Mouse (Mus musculus) left cerebral cortex, adult 2 months (tissue): ENCODE results near the gene Reck. TPM values are rescaled to one million over a fixed set of nuclear protein-coding genes. Genes with fewer than 3 reads are reported as not detected.
A peak's percentile ranks its signal among the peaks of the same experiment; 100 is the strongest.

Experiments
- DNase-seq, 2 experiments: peaks; one replicate each; pipeline ENCODE4 v3.0.0; 2021 to 2022; ENCODE audit warnings: low spot score in 2 of 2, mixed read lengths in 1 of 2; ENCODE audit errors: extremely low spot score in 1 of 2
- H3K27ac ChIP-seq: fragments of 200-600 bp; 2 replicates; pipeline ENCODE4 v1.8.1; 2022
- H3K4me3 ChIP-seq: fragments of 200-600 bp; 2 replicates; pipeline ENCODE4 v1.8.1; 2022
- CTCF ChIP-seq: fragments of 200-600 bp; IDR thresholded peaks from 2 replicates; pipeline ENCODE4 v1.8.1; 2022; ENCODE audit warnings: antibody characterized with exemption, mild to moderate bottlenecking, moderate library complexity
- intact Hi-C: fragments of 180-260 bp; cut with DNase I; formaldehyde crosslinking; loops from one replicate; pipeline ENCODE4 v1.15.1; 2025
- total RNA-seq, 2 experiments: library from RNA; stranded (reverse); gene quantifications; 2 replicates each; pipeline ENCODE4 v1.2.3; 2021

Reck gene
- total RNA-seq, 2 experiments from 2014 or later, result 7.6 to 8.6 TPM

GRCm38 (mm10) chr4:43959523-43960179 lies 84.3 kb downstream of the Reck start:
- no peak for TF ChIP-seq CTCF
- no peak overlapping the region for H3K27ac ChIP-seq
- no peak for DNase-seq
- no peak overlapping the region for H3K4me3 ChIP-seq
- intact Hi-C loops, result loop anchor here (2.0 kb wide), 1 partner anchor 19 kb away; no protein-coding TSS in a partner anchor

DNA sequence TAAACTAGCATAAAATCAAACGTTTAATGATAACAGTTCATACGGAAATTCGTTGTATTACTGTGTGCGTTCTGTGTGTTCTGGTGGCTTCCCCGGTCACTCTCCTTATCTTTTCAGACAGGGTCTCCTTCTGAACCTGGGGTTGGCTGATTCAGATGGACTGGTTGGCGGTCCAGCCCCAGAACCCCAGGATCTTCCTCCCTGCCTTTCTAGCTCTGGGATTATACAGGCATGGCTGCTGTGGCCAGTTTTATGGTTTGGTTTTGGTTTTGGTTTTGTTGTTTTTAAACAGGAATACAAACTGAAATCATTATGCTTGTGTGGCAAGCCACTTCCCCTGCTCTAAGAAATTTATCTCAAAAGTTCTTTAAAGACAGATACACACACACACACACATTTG lies 84.9 kb downstream of the Reck start:
- Histone ChIP-seq H3K4me3 (no peak overlapping the region), H3K27ac (no peak overlapping the region)
- intact Hi-C loops, result no loop called here
- no peak for TF ChIP-seq CTCF
- DNase-seq, result no peak

- TF ChIP-seq CTCF, result no peak
- Histone ChIP-seq H3K4me3 (no peak overlapping the region), H3K27ac (no peak overlapping the region)
- intact Hi-C loops, result no loop called here
- DNase-seq, result no peak
Observed at GRCm38 (mm10) chr4:43964326-43964833, 89.0 kb downstream of the Reck start.

- DNase-seq, result no peak
- TF ChIP-seq CTCF, result no peak
- intact Hi-C loops, result no loop called here
- Histone ChIP-seq H3K27ac (no peak overlapping the region), H3K4me3 (no peak overlapping the region)
Observed at GRCm38 (mm10) chr4:43964951-43965684, 89.8 kb downstream of the Reck start.

DNA sequence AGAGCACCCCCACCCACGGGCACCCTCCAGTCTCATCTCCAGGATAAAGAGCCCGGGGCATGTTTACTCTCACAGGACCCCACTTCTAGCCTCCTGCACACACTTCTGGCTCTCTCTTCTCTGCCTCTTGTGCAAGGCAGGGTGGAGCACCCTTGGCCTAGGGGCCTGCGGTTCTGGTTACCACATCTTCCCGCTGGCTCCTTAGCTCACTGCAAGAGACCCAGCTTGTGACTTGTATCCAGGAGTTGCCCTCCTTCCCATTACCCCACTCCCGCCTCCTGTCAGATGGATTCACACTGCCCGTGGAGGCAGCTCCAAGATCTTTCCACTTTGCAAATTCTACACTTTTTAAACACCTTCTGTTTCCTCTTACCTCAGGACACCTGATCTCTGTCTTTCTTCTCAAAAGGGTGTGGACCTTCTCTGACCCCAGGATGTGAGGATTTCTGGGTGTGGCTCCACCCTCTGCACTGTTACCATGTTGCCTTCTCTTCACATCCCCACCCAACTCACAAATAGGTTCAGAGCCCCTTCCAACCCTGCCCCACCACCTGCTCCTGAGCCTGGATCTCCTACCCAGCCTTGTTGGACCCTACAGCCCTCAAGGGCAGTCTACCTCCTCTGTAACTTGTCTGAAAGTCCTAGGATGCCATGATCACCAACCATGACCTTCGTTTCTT lies 90.7 kb downstream of the Reck start:
- intact Hi-C loops, result no loop called here
- no peak for DNase-seq
- TF ChIP-seq CTCF, result no peak
- no peak overlapping the region for H3K27ac ChIP-seq
- no peak overlapping the region for H3K4me3 ChIP-seq

- intact Hi-C loops, result no loop called here
- no peak overlapping the region for H3K4me3 ChIP-seq
- H3K27ac ChIP-seq, result no peak overlapping the region
- no peak for TF ChIP-seq CTCF
- peak; percentile 34 to 47 for DNase-seq
Observed at GRCm38 (mm10) chr4:43968650-43969049, 93.3 kb downstream of the Reck start.

DNA sequence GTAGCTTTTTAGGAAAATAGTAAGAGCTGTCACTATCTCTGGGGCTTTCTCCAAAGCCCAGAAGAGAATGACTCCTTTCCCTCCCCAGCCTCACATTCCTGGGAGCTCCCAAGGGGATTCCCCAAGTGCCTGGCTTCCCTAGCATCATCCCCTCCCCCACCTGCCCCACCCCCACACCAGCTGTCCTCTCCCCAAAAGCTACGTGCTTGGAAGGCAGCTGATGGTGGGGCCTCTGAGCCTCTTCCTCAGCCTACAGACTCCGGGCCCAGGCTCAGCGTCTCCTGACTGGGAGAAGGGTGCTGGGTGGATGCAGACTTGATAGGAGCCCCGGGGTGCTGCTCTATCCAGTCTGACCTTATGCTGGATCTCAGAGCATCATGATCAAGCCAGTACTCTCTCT lies 94.0 kb downstream of the Reck start:
- Histone ChIP-seq H3K4me3 (no peak overlapping the region), H3K27ac (no peak overlapping the region)
- intact Hi-C loops, result no loop called here
- no peak for TF ChIP-seq CTCF
- no peak for DNase-seq

DNA sequence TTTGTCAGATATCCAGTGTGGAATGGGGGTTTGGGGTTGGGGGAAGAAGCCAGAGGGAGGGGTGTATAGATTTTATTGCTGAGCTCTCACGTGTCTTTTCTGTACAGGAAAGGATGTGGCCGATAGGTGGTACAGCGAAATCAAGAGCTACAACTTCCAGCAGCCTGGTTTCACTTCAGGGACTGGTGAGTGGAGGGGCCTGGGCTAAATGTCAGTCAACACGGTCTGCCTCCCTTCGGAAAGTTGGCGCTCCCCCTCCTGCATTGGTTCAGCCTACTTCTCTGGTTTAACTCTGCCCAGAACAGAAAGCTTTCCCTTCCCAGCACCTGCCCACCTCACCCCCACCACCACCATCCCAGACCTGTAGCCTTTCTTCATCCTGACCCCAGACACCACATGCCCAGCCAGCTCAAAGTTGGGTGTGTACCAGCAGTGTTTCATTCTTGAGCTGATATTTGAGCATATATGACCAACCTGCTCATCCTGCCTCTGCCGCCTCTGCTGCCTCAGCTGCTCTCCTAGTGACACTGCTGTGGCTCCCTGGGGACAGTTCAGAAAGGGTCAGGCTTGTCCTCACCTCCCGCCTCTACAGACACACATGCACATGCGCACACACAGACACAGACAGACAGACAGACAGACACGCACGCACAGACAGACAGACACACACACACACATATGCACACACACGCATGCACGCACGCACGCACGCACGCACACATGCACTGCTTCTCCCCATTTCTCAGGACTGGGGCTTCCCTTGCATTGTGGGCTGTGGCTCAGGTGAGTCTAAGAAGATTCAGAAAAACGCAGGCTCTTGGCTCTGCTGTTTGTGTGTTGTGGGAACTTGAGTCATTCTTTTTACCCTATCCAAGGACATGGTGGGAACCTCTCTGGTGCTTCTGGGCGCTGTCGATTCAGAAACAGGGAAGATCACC lies 95.3 kb downstream of the Reck start:
- intact Hi-C loops, result no loop called here
- no peak for DNase-seq
- H3K27ac ChIP-seq, result no peak overlapping the region
- no peak for TF ChIP-seq CTCF
- no peak overlapping the region for H3K4me3 ChIP-seq

DNA sequence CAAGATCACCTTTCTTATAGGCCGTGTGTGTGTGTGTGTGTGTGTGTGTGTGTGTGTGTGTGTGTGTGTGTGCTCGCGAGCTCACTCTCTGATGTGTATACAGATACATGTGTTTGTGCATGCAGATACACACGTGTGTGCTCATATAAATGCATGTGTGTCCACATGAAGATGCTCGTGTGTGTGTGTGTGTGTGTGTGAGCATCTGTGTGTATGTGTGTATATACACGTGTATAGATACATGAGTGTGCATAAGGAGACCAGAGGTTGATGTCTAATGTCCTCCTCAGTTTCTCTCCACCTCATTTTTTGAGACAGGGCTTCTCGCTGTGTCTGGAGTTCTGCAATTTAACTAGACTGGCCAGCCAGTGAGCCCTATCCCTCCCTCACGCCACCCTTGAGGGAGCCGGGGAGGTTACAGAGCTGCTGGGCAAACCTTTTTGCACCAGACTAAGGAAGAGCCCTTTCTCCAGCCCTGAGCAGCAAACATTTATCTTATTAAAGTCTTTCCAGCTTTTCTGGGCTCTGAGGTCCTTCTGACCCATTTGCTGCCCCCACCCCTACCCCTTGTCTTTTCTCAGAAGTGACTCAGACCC lies 96.3 kb downstream of the Reck start:
- no peak for DNase-seq
- Histone ChIP-seq H3K4me3 (no peak overlapping the region), H3K27ac (no peak overlapping the region)
- intact Hi-C loops, result no loop called here
- no peak for TF ChIP-seq CTCF

DNA sequence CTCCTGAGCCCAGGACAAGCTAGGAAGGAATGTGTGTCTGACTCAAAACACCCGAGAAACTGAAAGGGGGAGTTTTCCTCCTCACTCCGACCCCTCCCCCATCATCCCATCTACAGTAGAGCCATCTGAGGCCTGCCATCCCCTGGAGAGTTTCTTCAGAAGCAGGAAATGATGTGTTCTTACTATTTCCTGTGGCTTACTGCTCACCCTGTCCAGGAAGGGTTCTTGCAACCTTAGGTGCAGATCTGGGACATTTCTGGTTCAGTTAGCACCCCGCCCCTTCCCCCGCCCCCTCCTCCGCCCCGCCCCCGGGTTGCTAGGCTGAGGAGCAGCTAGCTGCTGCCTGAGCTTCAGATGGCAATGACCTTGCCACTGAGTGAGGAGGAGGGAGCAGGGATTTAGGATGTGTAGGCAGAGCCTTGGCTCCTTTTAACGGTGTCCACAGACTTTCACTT lies 96.8 kb downstream of the Reck start:
- intact Hi-C loops, result no loop called here
- Histone ChIP-seq H3K27ac (0 out of 2 replicates have a peak overlapping the region, but pooled peaks have one; percentile 44), H3K4me3 (no peak overlapping the region)
- TF ChIP-seq CTCF, result no peak
- no peak for DNase-seq

DNA sequence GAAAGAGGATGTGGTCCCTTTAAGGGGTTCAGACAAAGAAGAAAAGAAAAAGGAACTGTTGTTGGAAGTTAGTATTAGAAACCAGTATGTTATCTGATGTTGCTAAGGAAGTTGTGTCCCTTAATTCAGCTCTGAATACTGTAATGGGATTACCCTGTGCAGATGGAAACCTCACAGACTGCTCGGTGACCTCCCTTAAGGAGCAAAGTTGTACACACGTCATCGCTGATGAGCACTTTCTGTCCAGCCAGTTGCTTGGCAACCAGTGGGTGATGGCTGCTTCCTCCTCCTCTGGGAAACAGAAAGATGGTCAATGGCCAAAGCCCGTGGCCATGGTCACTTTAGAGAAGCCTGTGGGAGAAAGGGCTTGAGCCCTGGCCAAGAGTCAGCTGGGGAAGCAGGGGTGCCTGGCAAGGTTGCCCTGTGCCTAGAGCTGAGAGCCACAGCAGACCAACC lies 98.2 kb downstream of the Reck start:
- no peak for TF ChIP-seq CTCF
- intact Hi-C loops, result no loop called here
- H3K27ac ChIP-seq, result no peak overlapping the region
- no peak overlapping the region for H3K4me3 ChIP-seq
- DNase-seq, result peak; percentile 37 to 55
